Mouse (Mus musculus) liver, adult 2 months (tissue): ENCODE measurements around the gene Maml3.

Experiments used
- CTCF ChIP-seq: fragments of 200-500 bp; IDR thresholded peaks from 2 replicates; pipeline ENCODE4 v1.5.1; 2011; ENCODE audit warnings: low read depth, low read length, control low read depth
- POLR2A ChIP-seq: fragments of 200-500 bp; IDR thresholded peaks from 2 replicates; pipeline ENCODE4 v1.6.1; 2011; ENCODE audit warnings: low read length, control low read depth; ENCODE audit not compliant: insufficient read depth; ENCODE audit errors: extremely low read depth

DNA sequence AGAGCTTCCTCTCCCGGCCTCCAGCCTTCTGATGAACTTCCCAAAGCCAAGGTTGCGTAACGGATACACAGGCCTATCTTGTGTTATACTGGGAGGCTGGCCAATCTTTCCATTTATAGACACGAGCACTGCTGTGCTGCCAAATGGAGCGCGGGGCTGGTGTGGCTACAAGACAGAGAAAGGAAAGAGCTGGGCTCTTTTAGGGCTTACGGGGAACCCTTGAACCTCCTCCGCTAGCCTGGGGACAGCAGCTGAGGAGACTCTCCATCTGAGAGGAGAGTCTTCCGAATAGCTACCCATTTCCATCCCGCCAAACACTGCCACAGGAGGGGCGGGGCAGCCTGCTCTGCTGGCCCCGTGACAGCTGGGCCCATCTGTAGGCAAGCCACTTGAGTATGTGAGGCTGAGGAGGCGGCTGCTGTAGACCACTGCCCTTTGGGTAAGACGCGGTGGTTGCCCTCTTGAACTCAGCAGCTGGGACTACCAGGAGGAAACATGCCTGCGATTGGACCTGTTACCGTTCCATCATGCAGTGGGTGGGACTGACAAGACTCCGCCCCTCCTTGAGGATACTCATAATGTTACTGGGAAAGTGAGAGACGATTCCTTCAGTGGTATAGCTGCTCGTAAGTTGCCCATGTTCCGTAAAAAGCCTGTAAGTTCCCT is 396.0 kb downstream of the Maml3 start:
- no peak for TF ChIP-seq CTCF
- TF ChIP-seq POLR2A: no peak
